Mouse (Mus musculus): ENCODE measurements around the gene Tbc1d24. TPM values are rescaled to one million over a fixed set of nuclear protein-coding genes. Genes with fewer than 3 reads are reported as not detected.

The Tbc1d24 gene
- polyA plus RNA-seq, 1 experiment from 2014 or later, result 5.4 TPM

- Histone ChIP-seq H3K27ac (ENCODE audit: low read length) (0 out of 2 replicates have a peak overlapping the region, but pooled peaks have one; percentile 7), H3K27me3 (ENCODE audit: control insufficient read depth, insufficient read depth, low read length) (peaks cover 14% of the 10 kb centered on the region; the same call in 1 of the 2 replicates), H3K4me1 (ENCODE audit: control insufficient read depth, insufficient read depth, low read length) (peaks cover 66% of the 10 kb centered on the region), H3K9ac (ENCODE audit: low read length) (peak overlapping the region; percentile 77), H3K4me2 (ENCODE audit: low read depth, low read length) (peak overlapping the region; percentile 90), H3K36me3 (ENCODE audit: control insufficient read depth, insufficient read depth, low read length) (no peaks in the 10 kb centered on the region), H3K9me3 (replicated peaks; ENCODE audit: control insufficient read depth, low read length) (no peaks in the 10 kb centered on the region), H3K4me3 (replicated peaks; ENCODE audit: low read length) (peak overlapping the region; percentile 67)
- 4% methylated on average over 62 of the region's 62 CpGs for WGBS
- peak; percentile 7; the same call in 1 of the 2 replicates for ATAC-seq (ENCODE audit: insufficient read depth, low FRiP score)
These were observed 1.3 kb upstream of the Tbc1d24 start for GRCm38 (mm10) chr17:24206451-24207351.

GRCm38 (mm10) chr17:24205908-24206361 lies 573 bp upstream of the Tbc1d24 start:
- peak overlapping the region; percentile 90 for H3K4me2 ChIP-seq (ENCODE audit: low read depth, low read length)
- H3K27me3 ChIP-seq (ENCODE audit: control insufficient read depth, insufficient read depth, low read length), result peaks cover 14% of the 10 kb centered on the region; the same call in 1 of the 2 replicates
- no peaks in the 10 kb centered on the region for H3K9me3 ChIP-seq (replicated peaks; ENCODE audit: control insufficient read depth, low read length)
- H3K27ac ChIP-seq (ENCODE audit: low read length), result peak overlapping the region; percentile 41; the same call in 1 of the 2 replicates
- peak overlapping the region; percentile 82 for H3K9ac ChIP-seq (ENCODE audit: low read length)
- peak overlapping the region; percentile 67 for H3K4me3 ChIP-seq (replicated peaks; ENCODE audit: low read length)
- WGBS, result 7% methylated on average over 15 of the region's 15 CpGs
- peaks cover 59% of the 10 kb centered on the region for H3K4me1 ChIP-seq (ENCODE audit: control insufficient read depth, insufficient read depth, low read length)
- ATAC-seq (ENCODE audit: insufficient read depth, low FRiP score), result no peak; the same call in 1 of the 2 replicates
- no peaks in the 10 kb centered on the region for H3K36me3 ChIP-seq (ENCODE audit: control insufficient read depth, insufficient read depth, low read length)

GRCm38 (mm10) chr17:24204846-24205245 lies 516 bp downstream of the Tbc1d24 start:
- 0 out of 2 replicates have a peak overlapping the region, but pooled peaks have one; percentile 25 for H3K27ac ChIP-seq (ENCODE audit: low read length)

GRCm38 (mm10) chr17:24203611-24204534 lies 1.5 kb downstream of the Tbc1d24 start:
- peak overlapping the region; percentile 90 for H3K4me2 ChIP-seq (ENCODE audit: low read depth, low read length)
- no peak overlapping the region for H3K27ac ChIP-seq (ENCODE audit: low read length)
- no peak overlapping the region for H3K9ac ChIP-seq (ENCODE audit: low read length)
- no peak overlapping the region for H3K4me3 ChIP-seq (replicated peaks; ENCODE audit: low read length)
- 58% methylated on average over 3 of the region's 3 CpGs for WGBS
- peaks cover 14% of the 10 kb centered on the region; the same call in 1 of the 2 replicates for H3K27me3 ChIP-seq (ENCODE audit: control insufficient read depth, insufficient read depth, low read length)
- no peak for ATAC-seq (ENCODE audit: insufficient read depth, low FRiP score)
- H3K36me3 ChIP-seq (ENCODE audit: control insufficient read depth, insufficient read depth, low read length), result no peaks in the 10 kb centered on the region
- H3K4me1 ChIP-seq (ENCODE audit: control insufficient read depth, insufficient read depth, low read length), result peaks cover 46% of the 10 kb centered on the region
- H3K9me3 ChIP-seq (replicated peaks; ENCODE audit: control insufficient read depth, low read length), result no peaks in the 10 kb centered on the region

More at GRCm38 (mm10) chr17:24204846-24205245, 516 bp downstream of the Tbc1d24 start:
- Histone ChIP-seq H3K4me2 (ENCODE audit: low read depth, low read length) (peak overlapping the region; percentile 90), H3K36me3 (ENCODE audit: control insufficient read depth, insufficient read depth, low read length) (no peaks in the 10 kb centered on the region), H3K4me1 (ENCODE audit: control insufficient read depth, insufficient read depth, low read length) (peaks cover 54% of the 10 kb centered on the region), H3K9me3 (replicated peaks; ENCODE audit: control insufficient read depth, low read length) (no peaks in the 10 kb centered on the region), H3K9ac (ENCODE audit: low read length) (peak overlapping the region; percentile 82), H3K27me3 (ENCODE audit: control insufficient read depth, insufficient read depth, low read length) (peaks cover 14% of the 10 kb centered on the region; the same call in 1 of the 2 replicates), H3K4me3 (replicated peaks; ENCODE audit: low read length) (peak overlapping the region; percentile 67)
- 6% methylated on average over 7 of the region's 7 CpGs for WGBS
- ATAC-seq (ENCODE audit: insufficient read depth, low FRiP score), result no peak

GRCm38 (mm10) chr17:24203068-24203467 lies 2.3 kb downstream of the Tbc1d24 start:
- Histone ChIP-seq H3K4me3 (replicated peaks; ENCODE audit: low read length) (no peak overlapping the region), H3K27ac (ENCODE audit: low read length) (no peak overlapping the region), H3K27me3 (ENCODE audit: control insufficient read depth, insufficient read depth, low read length) (peaks cover 12% of the 10 kb centered on the region; the same call in 1 of the 2 replicates), H3K9me3 (replicated peaks; ENCODE audit: control insufficient read depth, low read length) (no peaks in the 10 kb centered on the region), H3K9ac (ENCODE audit: low read length) (no peak overlapping the region), H3K36me3 (ENCODE audit: control insufficient read depth, insufficient read depth, low read length) (no peaks in the 10 kb centered on the region), H3K4me1 (ENCODE audit: control insufficient read depth, insufficient read depth, low read length) (peaks cover 39% of the 10 kb centered on the region), H3K4me2 (ENCODE audit: low read depth, low read length) (no peak overlapping the region)
- WGBS, result 48% methylated on average over 4 of the region's 4 CpGs
- no peak for ATAC-seq (ENCODE audit: insufficient read depth, low FRiP score)

- no peaks in the 10 kb centered on the region for H3K9me3 ChIP-seq (replicated peaks; ENCODE audit: control insufficient read depth, low read length)
- no peak for ATAC-seq (ENCODE audit: insufficient read depth, low FRiP score)
- 83% methylated on average over 4 of the region's 4 CpGs for WGBS
- H3K36me3 ChIP-seq (ENCODE audit: control insufficient read depth, insufficient read depth, low read length), result no peaks in the 10 kb centered on the region
- peaks cover 21% of the 10 kb centered on the region for H3K4me1 ChIP-seq (ENCODE audit: control insufficient read depth, insufficient read depth, low read length)
- H3K9ac ChIP-seq (ENCODE audit: low read length), result no peak overlapping the region
- H3K27me3 ChIP-seq (ENCODE audit: control insufficient read depth, insufficient read depth, low read length), result 0 out of 2 replicates have a peak, but pooled peaks cover 3% of the 10 kb centered on the region
- no peak overlapping the region for H3K4me3 ChIP-seq (replicated peaks; ENCODE audit: low read length)
- no peak overlapping the region for H3K27ac ChIP-seq (ENCODE audit: low read length)
- no peak overlapping the region for H3K4me2 ChIP-seq (ENCODE audit: low read depth, low read length)
These were observed 4.3 kb downstream of the Tbc1d24 start for GRCm38 (mm10) chr17:24201092-24201491.

DNA sequence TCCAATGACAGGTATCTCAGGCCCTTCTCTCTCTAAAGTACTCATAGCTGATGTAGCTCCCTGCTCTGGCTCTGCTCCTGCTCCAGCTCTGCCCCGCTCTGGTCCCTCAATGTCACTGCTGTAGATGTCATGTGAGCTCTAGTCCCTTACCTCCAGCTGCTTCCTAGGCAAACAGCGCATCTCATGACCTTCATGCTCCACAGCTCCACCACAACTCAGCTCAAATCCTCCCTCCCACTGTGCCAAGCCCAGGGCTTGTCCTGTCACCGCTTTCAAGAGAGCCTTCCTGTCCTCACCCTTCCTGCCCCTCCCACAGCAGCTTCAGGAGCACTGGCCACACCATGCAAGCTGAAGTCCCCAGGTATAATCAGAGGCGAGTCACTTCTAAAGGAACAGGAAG lies 5.6 kb downstream of the Tbc1d24 start:
- Histone ChIP-seq H3K9me3 (replicated peaks; ENCODE audit: control insufficient read depth, low read length) (no peaks in the 10 kb centered on the region), H3K27me3 (ENCODE audit: control insufficient read depth, insufficient read depth, low read length) (no peaks in the 10 kb centered on the region), H3K4me3 (replicated peaks; ENCODE audit: low read length) (no peak overlapping the region), H3K4me1 (ENCODE audit: control insufficient read depth, insufficient read depth, low read length) (peaks cover 12% of the 10 kb centered on the region), H3K4me2 (ENCODE audit: low read depth, low read length) (no peak overlapping the region), H3K9ac (ENCODE audit: low read length) (no peak overlapping the region), H3K36me3 (ENCODE audit: control insufficient read depth, insufficient read depth, low read length) (no peaks in the 10 kb centered on the region), H3K27ac (ENCODE audit: low read length) (no peak overlapping the region)
- no peak for ATAC-seq (ENCODE audit: insufficient read depth, low FRiP score)
- WGBS, result 66% methylated on average over 4 of the region's 4 CpGs

DNA sequence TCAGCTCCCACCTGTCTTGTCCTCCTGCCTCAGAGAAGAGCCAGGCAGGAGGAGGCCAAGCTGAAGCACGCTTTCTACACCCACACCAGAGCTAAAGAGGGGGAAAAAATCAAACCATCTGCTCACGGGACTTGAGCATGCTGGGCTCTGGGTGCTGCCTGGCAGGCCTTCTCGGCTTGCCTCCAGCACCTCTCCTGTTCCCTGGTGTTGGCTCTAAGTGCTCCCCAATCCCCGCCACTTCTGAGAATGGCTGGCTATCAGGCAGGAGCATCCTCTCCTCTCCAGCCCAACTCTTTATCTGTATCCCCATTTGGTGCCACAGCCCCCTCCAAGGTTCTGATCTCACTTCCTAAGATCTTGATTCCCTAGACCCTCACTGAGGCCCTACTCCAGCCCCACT lies 6.1 kb downstream of the Tbc1d24 start:
- peaks cover 8% of the 10 kb centered on the region; the same call in 1 of the 2 replicates for H3K4me1 ChIP-seq (ENCODE audit: control insufficient read depth, insufficient read depth, low read length)

More for the DNA sequence above, 6.1 kb downstream of the Tbc1d24 start:
- H3K4me3 ChIP-seq (replicated peaks; ENCODE audit: low read length), result no peak overlapping the region
- no peak overlapping the region for H3K27ac ChIP-seq (ENCODE audit: low read length)
- no peak for ATAC-seq (ENCODE audit: insufficient read depth, low FRiP score)
- H3K4me2 ChIP-seq (ENCODE audit: low read depth, low read length), result no peak overlapping the region
- 0 out of 2 replicates have a peak overlapping the region, but pooled peaks have one; percentile 10 for H3K9ac ChIP-seq (ENCODE audit: low read length)
- H3K27me3 ChIP-seq (ENCODE audit: control insufficient read depth, insufficient read depth, low read length), result no peaks in the 10 kb centered on the region
- H3K9me3 ChIP-seq (replicated peaks; ENCODE audit: control insufficient read depth, low read length), result no peaks in the 10 kb centered on the region
- WGBS, result 81% methylated on average over 4 of the region's 4 CpGs
- no peaks in the 10 kb centered on the region for H3K36me3 ChIP-seq (ENCODE audit: control insufficient read depth, insufficient read depth, low read length)
